Mouse (Mus musculus): ENCODE data around the gene Morf4l1. TPM values are rescaled to one million over a fixed set of nuclear protein-coding genes. Genes with fewer than 3 reads are reported as not detected.
"Not testable (repeated sequence)": the region's sequence is repeated elsewhere in the genome, so short reads cannot be mapped to it uniquely, and the experiment has no call there.

Gene Morf4l1
- polyA plus RNA-seq, 1 experiment from 2014 or later, result 512 TPM

DNA sequence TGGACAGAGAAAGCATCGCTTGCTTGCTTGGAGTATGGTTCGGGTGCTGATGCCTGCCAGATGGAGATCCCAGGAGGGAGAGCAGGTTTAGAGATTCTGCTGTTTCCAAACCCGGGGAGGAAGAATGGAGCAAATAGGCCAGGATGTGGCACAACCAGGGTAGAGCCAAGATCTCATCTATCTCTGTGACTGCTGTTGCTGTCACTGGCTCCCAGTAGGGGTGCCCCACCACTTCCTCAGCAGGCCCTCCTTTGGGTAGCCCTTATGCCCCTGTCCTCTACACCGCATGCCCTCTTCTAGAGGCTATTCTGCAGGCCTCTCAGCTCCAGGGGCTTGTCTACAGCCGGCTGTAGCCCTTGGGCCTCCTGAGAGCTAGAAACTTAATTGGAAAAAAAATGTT lies 38.4 kb downstream of the Morf4l1 start:
- Histone ChIP-seq H3K9me3 (replicated peaks) (no peaks in the 10 kb centered on the region), H3K4me3 (no peak overlapping the region), H3K27ac (no peak overlapping the region), H3K4me1 (no peaks in the 10 kb centered on the region), H3K9ac (no peak overlapping the region), H3K36me3 (no peaks in the 10 kb centered on the region), H3K27me3 (no peaks in the 10 kb centered on the region), H3K4me2 (replicated peaks) (no peak overlapping the region)
- WGBS, result 85% methylated on average over 5 of the region's 5 CpGs
- ATAC-seq (ENCODE audit: low FRiP score), result no peak

GRCm38 (mm10) chr9:90075336-90075735 lies 39.2 kb downstream of the Morf4l1 start:
- no peak for ATAC-seq (ENCODE audit: low FRiP score)
- no peaks in the 10 kb centered on the region for H3K4me1 ChIP-seq
- H3K27me3 ChIP-seq, result no peaks in the 10 kb centered on the region
- no peak overlapping the region for H3K4me3 ChIP-seq
- no peaks in the 10 kb centered on the region for H3K36me3 ChIP-seq
- no peaks in the 10 kb centered on the region for H3K9me3 ChIP-seq (replicated peaks)
- H3K4me2 ChIP-seq (replicated peaks), result no peak overlapping the region
- WGBS, result 83% methylated on average over 4 of the region's 4 CpGs
- H3K27ac ChIP-seq, result no peak overlapping the region
- H3K9ac ChIP-seq, result no peak overlapping the region

DNA sequence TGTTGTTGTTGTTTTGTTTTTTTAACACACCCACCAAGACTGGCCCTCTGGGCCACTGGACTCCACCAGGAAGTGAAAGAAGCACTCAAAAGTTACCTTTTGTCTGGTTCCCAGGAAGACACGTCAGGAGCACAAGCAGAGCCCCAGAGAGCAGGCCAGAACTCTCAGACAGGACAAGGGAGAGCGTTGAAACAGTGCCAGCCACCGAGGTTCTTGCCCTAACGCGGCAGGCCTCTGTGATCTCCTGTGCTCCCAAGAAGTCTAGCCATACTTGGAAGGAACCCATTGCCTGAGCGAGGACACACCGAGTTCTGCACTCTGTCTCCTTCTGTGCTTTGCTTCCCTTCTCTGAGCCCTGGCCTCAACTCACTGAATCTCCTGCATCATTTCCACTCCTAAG lies 44.4 kb downstream of the Morf4l1 start:
- Histone ChIP-seq H3K4me2 (replicated peaks) (no peak overlapping the region), H3K4me3 (no peak overlapping the region), H3K27me3 (no peaks in the 10 kb centered on the region), H3K27ac (no peak overlapping the region), H3K4me1 (no peaks in the 10 kb centered on the region), H3K9ac (no peak overlapping the region), H3K9me3 (replicated peaks) (no peaks in the 10 kb centered on the region), H3K36me3 (no peaks in the 10 kb centered on the region)
- 87% methylated on average over 7 of the region's 7 CpGs for WGBS
- ATAC-seq (ENCODE audit: low FRiP score), result no peak

DNA sequence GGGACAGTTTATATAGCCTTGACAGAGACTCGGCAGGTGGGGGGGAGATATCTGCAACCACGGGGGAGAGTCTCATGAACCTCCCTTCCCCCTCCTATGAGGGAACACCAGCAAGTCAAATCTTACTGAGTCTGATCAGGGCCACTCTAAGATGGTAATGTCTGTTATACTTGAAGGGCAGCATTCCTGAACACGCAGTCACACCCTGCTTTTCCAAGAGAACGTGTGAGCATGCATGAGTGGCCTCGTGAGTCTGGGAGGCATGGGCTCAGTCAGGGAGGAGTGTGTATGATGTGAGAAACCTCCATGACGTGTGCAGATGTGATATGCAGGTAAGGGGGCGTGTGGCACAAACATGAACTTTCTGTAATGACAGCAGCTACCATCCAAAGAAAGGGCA lies 45.1 kb downstream of the Morf4l1 start:
- WGBS, result 83% methylated on average over 7 of the region's 7 CpGs
- Histone ChIP-seq H3K4me1 (no peaks in the 10 kb centered on the region), H3K9ac (no peak overlapping the region), H3K9me3 (replicated peaks) (no peaks in the 10 kb centered on the region), H3K4me3 (no peak overlapping the region), H3K36me3 (no peaks in the 10 kb centered on the region), H3K27me3 (no peaks in the 10 kb centered on the region), H3K27ac (no peak overlapping the region), H3K4me2 (replicated peaks) (no peak overlapping the region)
- no peak for ATAC-seq (ENCODE audit: low FRiP score)

- H3K4me1 ChIP-seq, result no peaks in the 10 kb centered on the region
- H3K4me2 ChIP-seq (replicated peaks), result no peak overlapping the region
- 80% methylated on average over 6 of the region's 6 CpGs for WGBS
- no peaks in the 10 kb centered on the region for H3K36me3 ChIP-seq
- H3K4me3 ChIP-seq, result no peak overlapping the region
- no peaks in the 10 kb centered on the region for H3K27me3 ChIP-seq
- H3K27ac ChIP-seq, result no peak overlapping the region
- ATAC-seq (ENCODE audit: low FRiP score), result no peak
- H3K9me3 ChIP-seq (replicated peaks), result no peaks in the 10 kb centered on the region
- no peak overlapping the region for H3K9ac ChIP-seq
Observed at GRCm38 (mm10) chr9:90068786-90069185, 45.8 kb downstream of the Morf4l1 start.

GRCm38 (mm10) chr9:90067341-90067740 lies 47.2 kb downstream of the Morf4l1 start:
- no peak overlapping the region for H3K9ac ChIP-seq
- H3K27ac ChIP-seq, result no peak overlapping the region
- H3K4me2 ChIP-seq (replicated peaks), result no peak overlapping the region
- no peak for ATAC-seq (ENCODE audit: low FRiP score)
- H3K4me3 ChIP-seq, result no peak overlapping the region
- 85% methylated on average over 2 of the region's 2 CpGs for WGBS
- no peaks in the 10 kb centered on the region for H3K36me3 ChIP-seq
- no peaks in the 10 kb centered on the region for H3K9me3 ChIP-seq (replicated peaks)
- H3K4me1 ChIP-seq, result no peaks in the 10 kb centered on the region
- H3K27me3 ChIP-seq, result no peaks in the 10 kb centered on the region

- 88% methylated on average over 5 of the region's 5 CpGs for WGBS
- not testable (repeated sequence) for H3K4me2 ChIP-seq (replicated peaks); H3K9me3 ChIP-seq (replicated peaks); ATAC-seq (ENCODE audit: low FRiP score); H3K4me1 ChIP-seq; H3K27ac ChIP-seq; H3K27me3 ChIP-seq; H3K9ac ChIP-seq; H3K4me3 ChIP-seq; H3K36me3 ChIP-seq
Observed at GRCm38 (mm10) chr9:90060932-90061331, 53.6 kb downstream of the Morf4l1 start.

DNA sequence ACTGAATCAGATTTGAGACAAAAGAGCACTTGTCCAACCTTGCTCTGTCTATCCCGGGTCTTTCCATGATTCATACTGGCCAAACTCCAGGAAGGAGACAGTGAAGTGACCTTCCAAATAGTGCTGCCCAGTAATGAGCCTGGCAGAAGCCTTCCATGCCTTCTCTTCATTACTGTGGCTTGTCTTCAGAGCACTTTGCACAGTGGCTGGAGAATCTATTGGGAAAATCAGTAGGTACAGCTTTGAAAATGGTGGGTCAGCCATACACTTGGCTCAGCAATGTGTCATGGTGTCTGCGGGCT lies 54.0 kb downstream of the Morf4l1 start:
- H3K9me3 ChIP-seq (replicated peaks), result no peaks in the 10 kb centered on the region

GRCm38 (mm10) chr9:90059828-90060573 lies 54.6 kb downstream of the Morf4l1 start:
- Histone ChIP-seq H3K4me1 (peaks cover under 1% of the 10 kb centered on the region; the same call in 1 of the 2 replicates), H3K4me3 (no peak overlapping the region), H3K36me3 (no peaks in the 10 kb centered on the region), H3K27ac (no peak overlapping the region), H3K27me3 (peaks cover 4% of the 10 kb centered on the region), H3K9ac (no peak overlapping the region), H3K4me2 (replicated peaks) (no peak overlapping the region), H3K9me3 (replicated peaks) (no peaks in the 10 kb centered on the region)
- no peak for ATAC-seq (ENCODE audit: low FRiP score)
- WGBS, result 85% methylated on average over 9 of the region's 9 CpGs

More for the DNA sequence above, 54.0 kb downstream of the Morf4l1 start:
- ATAC-seq (ENCODE audit: low FRiP score), result no peak
- 84% methylated on average over 2 of the region's 2 CpGs for WGBS
- H3K27ac ChIP-seq, result no peak overlapping the region
- no peak overlapping the region for H3K4me3 ChIP-seq
- H3K36me3 ChIP-seq, result no peaks in the 10 kb centered on the region
- no peak overlapping the region for H3K4me2 ChIP-seq (replicated peaks)
- H3K4me1 ChIP-seq, result no peaks in the 10 kb centered on the region
- no peak overlapping the region for H3K9ac ChIP-seq
- H3K27me3 ChIP-seq, result peaks cover 3% of the 10 kb centered on the region

DNA sequence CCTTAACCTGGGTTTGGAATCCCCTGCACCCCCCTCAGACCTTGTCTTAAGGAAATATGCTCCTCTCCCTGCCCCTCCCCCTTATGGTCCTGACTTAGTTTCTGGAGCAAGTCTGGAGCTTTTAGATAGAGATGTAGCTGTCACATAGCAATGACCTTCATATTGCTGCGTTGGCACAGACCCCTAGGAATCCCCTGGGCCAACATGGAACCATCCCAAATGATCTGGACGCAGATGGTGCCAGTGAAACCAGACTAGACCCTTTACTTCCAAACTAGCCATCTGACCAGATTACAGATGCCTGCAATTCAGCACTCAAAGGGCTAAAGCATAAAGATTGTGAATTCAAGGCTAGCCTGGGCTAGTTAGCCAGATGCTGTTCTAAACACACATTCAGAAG lies 57.9 kb downstream of the Morf4l1 start:
- Histone ChIP-seq H3K4me3 (no peak overlapping the region), H3K9me3 (replicated peaks) (no peaks in the 10 kb centered on the region), H3K4me2 (replicated peaks) (no peak overlapping the region), H3K27ac (no peak overlapping the region), H3K27me3 (peaks cover 8% of the 10 kb centered on the region), H3K4me1 (peaks cover 7% of the 10 kb centered on the region), H3K9ac (no peak overlapping the region), H3K36me3 (no peaks in the 10 kb centered on the region)
- 86% methylated on average over 2 of the region's 2 CpGs for WGBS
- ATAC-seq (ENCODE audit: low FRiP score), result no peak

DNA sequence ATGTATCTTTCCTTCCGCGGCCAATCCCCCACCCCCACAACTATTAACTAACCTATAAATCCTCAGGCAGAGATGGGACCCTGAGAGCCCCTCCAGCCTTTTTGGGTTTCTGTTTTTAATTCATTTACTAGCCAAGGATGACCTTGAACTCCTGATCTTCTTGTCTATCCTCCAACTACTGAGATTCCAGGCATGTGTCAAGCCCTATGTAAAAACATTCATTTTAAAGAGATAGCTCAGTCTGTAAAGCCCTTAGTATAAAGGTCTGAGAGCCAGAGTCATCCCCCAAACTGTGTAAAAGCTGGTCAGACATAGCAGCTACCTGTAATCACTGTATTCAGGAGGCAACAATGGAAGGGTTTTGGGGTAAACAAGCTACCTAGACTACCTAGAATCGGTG lies 58.7 kb downstream of the Morf4l1 start:
- 86% methylated on average over 3 of the region's 3 CpGs for WGBS
- Histone ChIP-seq H3K36me3 (no peaks in the 10 kb centered on the region), H3K9me3 (replicated peaks) (no peaks in the 10 kb centered on the region), H3K4me2 (replicated peaks) (no peak overlapping the region), H3K9ac (no peak overlapping the region), H3K4me3 (no peak overlapping the region), H3K4me1 (peaks cover 7% of the 10 kb centered on the region), H3K27me3 (peaks cover 8% of the 10 kb centered on the region), H3K27ac (no peak overlapping the region)
- ATAC-seq (ENCODE audit: low FRiP score), result no peak

- Histone ChIP-seq H3K27ac (no peak overlapping the region), H3K9ac (no peak overlapping the region), H3K4me3 (no peak overlapping the region), H3K4me2 (replicated peaks) (peak overlapping the region; percentile 76; the same call in 1 of the 2 replicates), H3K36me3 (no peaks in the 10 kb centered on the region), H3K4me1 (peaks cover 7% of the 10 kb centered on the region), H3K9me3 (replicated peaks) (no peaks in the 10 kb centered on the region), H3K27me3 (peaks cover 8% of the 10 kb centered on the region)
- WGBS, result 57% methylated on average over 5 of the region's 5 CpGs
- no peak for ATAC-seq (ENCODE audit: low FRiP score)
Observed at GRCm38 (mm10) chr9:90055409-90055808, 59.2 kb downstream of the Morf4l1 start.

GRCm38 (mm10) chr9:90054371-90055145 lies 60.0 kb downstream of the Morf4l1 start:
- peak; percentile 75 for ATAC-seq (ENCODE audit: low FRiP score)
- Histone ChIP-seq H3K27ac (no peak overlapping the region), H3K4me3 (peak overlapping the region; percentile 34), H3K9me3 (replicated peaks) (no peaks in the 10 kb centered on the region), H3K9ac (peak overlapping the region; percentile 56), H3K4me2 (replicated peaks) (peak overlapping the region; percentile 76), H3K27me3 (peaks cover 8% of the 10 kb centered on the region), H3K4me1 (peaks cover 7% of the 10 kb centered on the region), H3K36me3 (no peaks in the 10 kb centered on the region)
- WGBS, result 1% methylated on average over 37 of the region's 37 CpGs
